Mouse (Mus musculus): ENCODE measurements around the gene Ifitm5. TPM values are rescaled to one million over a fixed set of nuclear protein-coding genes. Genes with fewer than 3 reads are reported as not detected.
"Not testable (repeated sequence)": the region's sequence is repeated elsewhere in the genome, so short reads cannot be mapped to it uniquely, and the experiment has no call there.

The Ifitm5 gene
- total and polyA plus RNA-seq, 2 experiments from 2014 or later = 0.28 to 0.86 TPM

DNA sequence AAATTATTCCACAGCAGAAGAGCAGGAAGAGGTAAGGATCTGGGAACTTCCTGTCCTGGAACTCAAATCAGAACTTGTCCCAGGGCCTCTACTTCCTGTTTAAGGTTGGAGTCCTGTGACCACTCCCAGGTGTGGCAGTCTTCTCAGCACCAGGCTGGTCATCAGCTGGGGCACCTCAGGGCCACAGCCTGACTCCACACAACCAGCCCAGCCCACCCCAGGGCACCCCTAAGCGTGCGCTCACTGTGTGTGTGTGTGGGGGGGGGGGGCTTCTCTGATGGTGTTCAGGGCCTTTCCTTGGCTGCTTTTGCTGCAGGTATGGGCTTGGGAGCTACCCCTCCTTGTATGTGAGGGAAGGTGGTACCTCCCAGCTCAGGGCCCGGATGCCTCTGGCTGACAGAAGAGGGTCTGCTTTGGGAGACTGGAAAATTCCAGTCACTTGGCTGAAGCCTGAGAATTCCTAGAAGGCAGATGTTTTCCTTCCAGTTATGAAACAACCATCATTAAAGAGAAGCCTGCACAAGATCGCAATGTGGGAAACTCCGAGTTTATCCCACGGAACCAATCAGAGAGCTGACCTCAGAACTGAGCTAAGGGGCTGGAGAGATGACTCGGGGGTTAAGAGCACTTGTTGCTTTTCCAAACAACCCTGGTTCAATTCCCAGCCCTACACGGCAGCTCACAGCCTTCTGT, 21.5 kb upstream of the Ifitm5 start:
- Histone ChIP-seq H3K4me3 (ENCODE audit: low read depth, low read length) (no peak overlapping the region), H3K27ac (ENCODE audit: low read depth, low read length) (no peak overlapping the region), H3K36me3 (ENCODE audit: insufficient read depth) (no peaks in the 10 kb centered on the region), H3K9me3 (ENCODE audit: low read length) (no peaks in the 10 kb centered on the region), H3K4me1 (ENCODE audit: insufficient read depth) (no peaks in the 10 kb centered on the region), H3K9ac (no peak overlapping the region), H3K27me3 (ENCODE audit: insufficient read depth, low read length) (no peaks in the 10 kb centered on the region), H3K4me2 (ENCODE audit: low read depth) (no peak overlapping the region)
- TF ChIP-seq CTCF (IDR thresholded peaks at IDR 0.05; ENCODE audit: low read depth) = no peak
- ATAC-seq (no peak), DNase-seq (no peak)
- 87% methylated on average over 8 of the region's 8 CpGs for WGBS

DNA sequence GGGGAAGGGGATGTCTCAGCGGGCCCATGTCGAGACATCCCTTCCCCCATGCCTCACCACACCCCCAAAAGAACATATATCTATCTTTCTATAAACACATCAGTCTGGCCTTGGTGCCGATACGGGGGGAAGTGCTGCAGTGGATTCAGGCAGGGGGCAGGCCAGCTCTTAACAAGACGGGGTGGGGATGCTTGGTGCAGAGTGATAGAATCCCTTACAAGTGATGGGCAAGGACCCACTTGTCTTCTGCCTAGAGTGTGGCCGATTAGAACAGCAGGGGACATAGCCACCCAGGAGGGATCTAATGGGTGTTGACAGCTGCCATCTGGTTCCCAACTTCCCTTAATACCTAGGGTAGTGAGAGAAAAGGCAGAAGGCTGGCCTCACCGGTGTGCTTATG, 20.8 kb upstream of the Ifitm5 start:
- no peaks in the 10 kb centered on the region for H3K27me3 ChIP-seq (ENCODE audit: insufficient read depth, low read length)
- DNase-seq (no peak), ATAC-seq (no peak)
- H3K36me3 ChIP-seq (ENCODE audit: insufficient read depth) = no peaks in the 10 kb centered on the region
- no peak for TF ChIP-seq CTCF (IDR thresholded peaks at IDR 0.05; ENCODE audit: low read depth)
- no peak overlapping the region for H3K4me3 ChIP-seq (ENCODE audit: low read depth, low read length)
- H3K27ac ChIP-seq (ENCODE audit: low read depth, low read length) = no peak overlapping the region
- H3K9ac ChIP-seq = no peak overlapping the region
- H3K4me2 ChIP-seq (ENCODE audit: low read depth) = no peak overlapping the region
- WGBS = 53% methylated on average over 7 of the region's 7 CpGs
- H3K9me3 ChIP-seq (ENCODE audit: low read length) = no peaks in the 10 kb centered on the region
- no peaks in the 10 kb centered on the region for H3K4me1 ChIP-seq (ENCODE audit: insufficient read depth)

DNA sequence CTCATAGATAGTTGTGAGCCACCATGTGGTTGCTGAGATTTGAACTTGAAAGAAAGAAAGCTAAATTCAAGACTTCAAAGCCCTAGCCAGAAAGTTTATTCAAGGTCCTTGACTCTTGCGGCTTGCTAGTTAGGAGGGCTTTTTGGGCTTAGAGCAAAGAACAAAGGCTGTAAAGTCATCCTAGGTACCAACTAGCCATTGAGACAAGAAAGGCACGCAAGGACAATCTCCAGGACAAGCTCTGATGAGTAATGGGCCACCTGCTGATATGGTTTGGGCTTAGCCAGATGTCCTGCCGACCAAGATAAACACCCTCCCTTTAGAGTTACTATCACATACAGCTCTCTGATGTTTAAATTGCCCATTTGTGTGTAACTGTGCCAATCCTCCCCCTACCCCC, 18.6 kb upstream of the Ifitm5 start:
- H3K27me3 ChIP-seq (ENCODE audit: insufficient read depth, low read length); DNase-seq; H3K27ac ChIP-seq (ENCODE audit: low read depth, low read length); H3K4me3 ChIP-seq (ENCODE audit: low read depth, low read length); ATAC-seq; H3K36me3 ChIP-seq (ENCODE audit: insufficient read depth); H3K9me3 ChIP-seq (ENCODE audit: low read length); H3K4me2 ChIP-seq (ENCODE audit: low read depth); H3K4me1 ChIP-seq (ENCODE audit: insufficient read depth); H3K9ac ChIP-seq: not testable (repeated sequence)
- WGBS = 22% methylated on average over 3 of the region's 3 CpGs

DNA sequence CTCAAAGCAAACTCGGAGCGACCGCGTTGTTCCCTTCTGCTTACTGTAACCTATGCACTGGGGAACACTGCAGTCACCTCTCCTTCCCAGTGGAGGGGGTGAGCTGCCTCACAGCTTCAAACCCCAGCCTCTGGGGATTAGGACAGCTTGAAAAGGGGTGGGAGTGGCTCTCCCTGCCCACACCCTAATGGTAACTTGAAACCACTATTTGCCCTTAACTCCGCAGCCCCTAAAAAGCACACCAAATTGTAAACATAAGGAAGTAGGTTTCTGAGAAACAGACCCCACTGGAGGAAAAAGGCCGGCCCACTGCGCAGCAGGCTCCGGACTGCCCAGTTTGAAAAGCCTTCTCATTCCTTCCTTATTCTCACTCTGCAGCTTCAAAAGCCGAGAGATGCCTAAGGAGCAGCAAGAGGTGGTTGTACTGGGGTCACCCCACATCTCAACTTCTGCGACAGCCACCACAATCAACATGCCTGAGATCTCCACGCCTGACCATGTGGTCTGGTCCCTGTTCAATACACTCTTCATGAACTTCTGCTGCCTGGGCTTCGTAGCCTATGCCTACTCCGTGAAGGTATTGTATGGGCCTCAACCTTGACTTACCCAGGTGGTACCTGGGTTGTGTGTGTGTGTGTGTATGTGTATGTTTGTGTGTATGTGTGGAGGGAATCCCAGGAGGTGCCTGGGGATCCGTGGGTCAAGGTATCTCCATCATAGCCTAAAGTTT, 17.9 kb upstream of the Ifitm5 start:
- DNase-seq = no peak

DNA sequence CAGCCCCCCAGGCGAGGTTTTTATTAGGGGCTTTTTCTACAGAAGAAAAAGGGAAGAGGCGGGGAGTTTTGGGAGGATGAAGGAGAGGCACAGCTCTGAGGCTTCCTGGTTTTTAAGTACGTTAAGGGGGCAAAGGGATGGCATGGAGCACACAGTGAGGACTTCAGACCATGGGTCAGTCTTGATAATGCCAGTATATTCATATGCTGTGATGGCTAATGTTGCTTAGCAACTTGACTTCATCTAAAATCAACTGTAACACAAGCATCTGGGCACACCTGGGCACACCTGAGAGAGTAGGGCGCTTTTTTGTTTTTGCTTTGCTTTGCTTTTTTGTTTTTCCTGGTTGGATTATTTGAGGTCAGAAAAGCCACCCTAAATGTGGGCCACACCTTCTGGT, 16.8 kb upstream of the Ifitm5 start, which contains the start of gene Ifitm1:
Ifitm1 (plus strand) TSS at position 301 of the 400 bp plus-strand sequence.
- Histone ChIP-seq H3K4me1 (ENCODE audit: insufficient read depth) (no peaks in the 10 kb centered on the region), H3K9me3 (ENCODE audit: low read length) (no peaks in the 10 kb centered on the region), H3K27ac (ENCODE audit: low read depth, low read length) (no peak within 1 kb of the TSS), H3K4me2 (ENCODE audit: low read depth) (no peak within 1 kb of the TSS), H3K4me3 (ENCODE audit: low read depth, low read length) (no peak within 1 kb of the TSS), H3K9ac (no peak within 1 kb of the TSS), H3K27me3 (ENCODE audit: insufficient read depth, low read length) (no peaks in the 10 kb centered on the region), H3K36me3 (ENCODE audit: insufficient read depth) (no peaks in the 10 kb centered on the region)
- no peak for DNase-seq
- no peak for TF ChIP-seq CTCF (IDR thresholded peaks at IDR 0.05; ENCODE audit: low read depth)
- WGBS = 80% methylated on average over 4 of the region's 4 CpGs
- ATAC-seq = no peak

More for the DNA sequence above, 17.9 kb upstream of the Ifitm5 start:
- no peaks in the 10 kb centered on the region for H3K36me3 ChIP-seq (ENCODE audit: insufficient read depth)
- no peak overlapping the region for H3K4me2 ChIP-seq (ENCODE audit: low read depth)
- H3K27ac ChIP-seq (ENCODE audit: low read depth, low read length) = no peak overlapping the region
- no peaks in the 10 kb centered on the region for H3K27me3 ChIP-seq (ENCODE audit: insufficient read depth, low read length)
- no peak overlapping the region for H3K4me3 ChIP-seq (ENCODE audit: low read depth, low read length)
- ATAC-seq = no peak
- WGBS = 9% methylated on average over 14 of the region's 14 CpGs
- no peaks in the 10 kb centered on the region for H3K9me3 ChIP-seq (ENCODE audit: low read length)
- no peaks in the 10 kb centered on the region for H3K4me1 ChIP-seq (ENCODE audit: insufficient read depth)
- no peak for TF ChIP-seq CTCF (IDR thresholded peaks at IDR 0.05; ENCODE audit: low read depth)
- H3K9ac ChIP-seq = no peak overlapping the region

DNA sequence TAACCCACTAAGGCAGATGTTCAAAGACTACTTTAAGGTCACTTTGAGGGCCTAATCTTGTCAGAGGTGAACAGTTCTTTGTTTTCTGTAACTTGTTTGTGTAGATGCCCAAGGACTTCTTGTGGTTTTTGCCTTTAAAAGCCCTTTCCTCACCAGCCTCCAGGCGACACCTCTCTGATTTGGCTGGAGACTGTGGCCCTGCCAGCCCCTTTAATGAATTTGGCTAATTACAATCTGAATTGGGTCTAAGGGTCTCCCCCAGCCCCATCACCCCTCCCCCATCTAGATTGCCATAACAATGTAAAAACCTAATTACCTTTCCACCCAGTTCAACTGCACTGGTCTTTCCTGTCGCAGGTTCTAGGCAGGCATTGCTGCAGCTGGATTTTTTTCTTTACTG, 12.6 kb upstream of the Ifitm5 start:
- WGBS = 29% methylated on average over 2 of the region's 2 CpGs
- DNase-seq = no peak
- H3K27me3 ChIP-seq (ENCODE audit: insufficient read depth, low read length) = no peaks in the 10 kb centered on the region
- no peak overlapping the region for H3K9ac ChIP-seq
- no peak overlapping the region for H3K4me2 ChIP-seq (ENCODE audit: low read depth)
- no peaks in the 10 kb centered on the region for H3K4me1 ChIP-seq (ENCODE audit: insufficient read depth)
- no peaks in the 10 kb centered on the region for H3K36me3 ChIP-seq (ENCODE audit: insufficient read depth)
- H3K4me3 ChIP-seq (ENCODE audit: low read depth, low read length) = no peak overlapping the region
- TF ChIP-seq CTCF (IDR thresholded peaks at IDR 0.05; ENCODE audit: low read depth) = no peak
- ATAC-seq = no peak
- no peak overlapping the region for H3K27ac ChIP-seq (ENCODE audit: low read depth, low read length)
- no peaks in the 10 kb centered on the region for H3K9me3 ChIP-seq (ENCODE audit: low read length)

DNA sequence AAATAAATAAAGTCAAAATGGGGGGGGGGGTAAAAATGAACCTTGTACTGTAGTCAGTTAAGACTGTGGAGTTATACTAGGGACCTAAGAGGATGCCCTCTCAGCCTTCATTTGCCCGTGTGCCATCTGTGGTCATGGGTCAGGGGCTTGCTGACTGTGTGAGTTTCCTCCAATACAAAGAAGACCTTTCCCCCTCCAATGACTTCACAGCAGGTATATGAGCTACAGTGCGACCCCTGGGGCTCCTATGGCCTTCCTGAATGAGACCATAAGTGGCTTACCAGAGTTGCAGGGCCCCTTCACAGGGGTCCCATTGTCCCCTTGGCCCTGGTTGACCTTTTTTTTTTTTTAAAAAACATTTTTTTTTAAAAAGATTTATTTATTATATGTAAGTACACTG, 11.3 kb upstream of the Ifitm5 start:
- 68% methylated on average over 2 of the region's 2 CpGs for WGBS
- TF ChIP-seq CTCF (IDR thresholded peaks at IDR 0.05; ENCODE audit: low read depth) = no peak
- Histone ChIP-seq H3K27ac (ENCODE audit: low read depth, low read length) (no peak overlapping the region), H3K27me3 (ENCODE audit: insufficient read depth, low read length) (no peaks in the 10 kb centered on the region), H3K4me2 (ENCODE audit: low read depth) (no peak overlapping the region), H3K4me3 (ENCODE audit: low read depth, low read length) (no peak overlapping the region), H3K4me1 (ENCODE audit: insufficient read depth) (no peaks in the 10 kb centered on the region), H3K9me3 (ENCODE audit: low read length) (no peaks in the 10 kb centered on the region), H3K9ac (no peak overlapping the region), H3K36me3 (ENCODE audit: insufficient read depth) (no peaks in the 10 kb centered on the region)
- DNase-seq (no peak), ATAC-seq (no peak)
